Mouse (Mus musculus) spleen, adult 2 months (tissue): ENCODE measurements around the gene Olfr317. TPM values are rescaled to one million over a fixed set of nuclear protein-coding genes. Genes with fewer than 3 reads are reported as not detected.
"Not testable (repeated sequence)": the region's sequence is repeated elsewhere in the genome, so short reads cannot be mapped to it uniquely, and the experiment has no call there.

Experiments
- DNase-seq, 2 experiments: peaks; one replicate each; pipeline versions ENCODE4 v3.0.0 to v3.0.0-alpha.2; 2012 to 2021; ENCODE audit warnings: low spot score in 2 of 2, low read depth in 1 of 2
- H3K27ac ChIP-seq: fragments of 200-500 bp; 2 replicates; pipeline ENCODE4 v1.5.1; 2012; ENCODE audit warnings: low read length, inconsistent platforms; ENCODE audit not compliant: insufficient read depth
- H3K27me3 ChIP-seq: fragments of 200-500 bp; 2 replicates; pipeline ENCODE4 v1.6.1; 2012; ENCODE audit warnings: mild to moderate bottlenecking, moderate library complexity, low read length, inconsistent platforms; ENCODE audit not compliant: control insufficient read depth, insufficient read depth
- H3K36me3 ChIP-seq: fragments of 200-500 bp; 2 replicates; pipeline ENCODE4 v1.6.1; 2012; ENCODE audit warnings: mild to moderate bottlenecking, low read length, inconsistent platforms; ENCODE audit not compliant: control insufficient read depth, insufficient read depth
- H3K4me1 ChIP-seq: fragments of 200-500 bp; 2 replicates; pipeline ENCODE4 v1.6.1; 2011; ENCODE audit warnings: inconsistent platforms; ENCODE audit not compliant: control insufficient read depth, insufficient read depth, insufficient read length
- H3K4me3 ChIP-seq: fragments of 200-500 bp; 2 replicates; pipeline ENCODE4 v1.5.1; 2011; ENCODE audit warnings: mild to moderate bottlenecking, inconsistent platforms; ENCODE audit not compliant: insufficient read depth, insufficient read length; ENCODE audit errors: extremely low read depth
- CTCF ChIP-seq: fragments of 200-500 bp; IDR thresholded peaks from 2 replicates; pipeline ENCODE4 v1.5.1; 2011; ENCODE audit warnings: mild to moderate bottlenecking, inconsistent platforms; ENCODE audit not compliant: insufficient read depth, insufficient read length, insufficient replicate concordance; ENCODE audit errors: extremely low read depth
- POLR2A ChIP-seq: fragments of 200-500 bp; IDR thresholded peaks from 2 replicates; pipeline ENCODE4 v1.6.1; 2011; ENCODE audit warnings: low read depth, low read length, inconsistent platforms
- WGBS: fragments of 180-500 bp; shearing (Covaris S2); methylation state at CpG from one replicate; pipeline ENCODE4 v1.1.7; 2018; 5-methylcytosine and 5-hydroxymethylcytosine counted together
- polyA plus RNA-seq: library from polyadenylated mRNA; depleted of rRNA; stranded (reverse); fragments of >200 nt; gene quantifications from 2 replicates; pipeline ENCODE4 v1.2.3, GENCODE M21; 2012; rRNA removed

The Olfr317 gene
- polyA plus RNA-seq, result not detected in 2 replicates

GRCm38 (mm10) chr11:58738792-58739262, at the start of gene Olfr317:
Gene Olfr317 (minus strand): TSS chr11:58739212.
- no peak within 1 kb of the TSS for H3K27ac ChIP-seq
- no peaks in the 10 kb centered on the region for H3K27me3 ChIP-seq
- H3K4me3 ChIP-seq, result no peak within 1 kb of the TSS
- no peaks in the 10 kb centered on the region for H3K4me1 ChIP-seq
- no peak for TF ChIP-seq CTCF
- TF ChIP-seq POLR2A, result no peak
- 73% methylated on average over 4 of the region's 4 CpGs for WGBS
- no peaks in the 10 kb centered on the region for H3K36me3 ChIP-seq
- no peak for DNase-seq

DNA sequence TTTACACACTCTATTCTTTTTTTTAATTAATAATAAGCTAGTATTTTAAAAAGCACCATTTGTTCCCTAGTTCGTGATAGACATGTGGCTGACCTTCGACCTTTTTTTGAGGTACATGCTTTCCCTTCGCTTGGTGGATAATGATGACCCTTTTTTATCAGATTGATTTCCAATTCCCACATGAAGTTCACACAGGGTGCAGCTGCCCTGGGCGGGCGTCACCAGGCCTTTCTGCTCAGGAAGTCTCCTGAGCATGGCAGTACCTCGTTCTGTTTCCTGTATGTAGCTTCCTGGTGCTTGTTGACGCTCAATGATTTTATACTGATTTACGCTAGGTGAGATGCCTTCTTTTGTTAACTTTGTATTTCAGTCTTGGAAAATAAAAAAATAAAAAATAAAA, 49.3 kb upstream of the Olfr317 start:
- Histone ChIP-seq H3K4me3 (no peak overlapping the region), H3K27ac (no peak overlapping the region), H3K4me1 (no peaks in the 10 kb centered on the region; the same call in 1 of the 2 replicates), H3K27me3 (no peaks in the 10 kb centered on the region), H3K36me3 (no peaks in the 10 kb centered on the region)
- no peak for TF ChIP-seq POLR2A
- no peak for TF ChIP-seq CTCF
- 38% methylated on average over 8 of the region's 8 CpGs for WGBS
- DNase-seq, result peak in 1 of 2 experiments; percentile 31

GRCm38 (mm10) chr11:58787651-58788050, 48.6 kb upstream of the Olfr317 start:
- 60% methylated on average over 10 of the region's 10 CpGs for WGBS
- no peaks in the 10 kb centered on the region for H3K36me3 ChIP-seq
- H3K27ac ChIP-seq, result no peak overlapping the region
- H3K27me3 ChIP-seq, result no peaks in the 10 kb centered on the region
- no peaks in the 10 kb centered on the region; the same call in 1 of the 2 replicates for H3K4me1 ChIP-seq
- H3K4me3 ChIP-seq, result no peak overlapping the region
- TF ChIP-seq POLR2A (no peak), CTCF (no peak)
- no peak for DNase-seq

- H3K27ac ChIP-seq, result no peak overlapping the region
- H3K4me1 ChIP-seq, result no peaks in the 10 kb centered on the region; the same call in 1 of the 2 replicates
- no peak for DNase-seq
- TF ChIP-seq POLR2A, result no peak
- no peak for TF ChIP-seq CTCF
- no peak overlapping the region for H3K4me3 ChIP-seq
- H3K27me3 ChIP-seq, result no peaks in the 10 kb centered on the region
- H3K36me3 ChIP-seq, result no peaks in the 10 kb centered on the region
- WGBS, result 86% methylated on average over 2 of the region's 2 CpGs
These were observed 45.2 kb upstream of the Olfr317 start for GRCm38 (mm10) chr11:58784182-58784581.

GRCm38 (mm10) chr11:58782480-58783089, 43.6 kb upstream of the Olfr317 start, which contains the start of gene Olfr314:
Gene Olfr314 (plus strand): TSS chr11:58782952.
- H3K27me3 ChIP-seq, result no peaks in the 10 kb centered on the region
- no peak within 1 kb of the TSS for H3K4me3 ChIP-seq
- no peak for TF ChIP-seq POLR2A
- no peak for TF ChIP-seq CTCF
- no peak within 1 kb of the TSS for H3K27ac ChIP-seq
- 59% methylated on average over 6 of the region's 6 CpGs for WGBS
- DNase-seq, result no peak
- no peaks in the 10 kb centered on the region; the same call in 1 of the 2 replicates for H3K4me1 ChIP-seq
- H3K36me3 ChIP-seq, result no peaks in the 10 kb centered on the region

GRCm38 (mm10) chr11:58772888-58773287, 33.9 kb upstream of the Olfr317 start, which contains the start of gene Olfr315:
Gene Olfr315 (plus strand): TSS chr11:58773188.
- no peaks in the 10 kb centered on the region for H3K27me3 ChIP-seq
- H3K27ac ChIP-seq, result no peak within 1 kb of the TSS
- no peaks in the 10 kb centered on the region for H3K4me1 ChIP-seq
- DNase-seq, result no peak
- no peak within 1 kb of the TSS for H3K4me3 ChIP-seq
- TF ChIP-seq CTCF (no peak), POLR2A (no peak)
- no peaks in the 10 kb centered on the region for H3K36me3 ChIP-seq

DNA sequence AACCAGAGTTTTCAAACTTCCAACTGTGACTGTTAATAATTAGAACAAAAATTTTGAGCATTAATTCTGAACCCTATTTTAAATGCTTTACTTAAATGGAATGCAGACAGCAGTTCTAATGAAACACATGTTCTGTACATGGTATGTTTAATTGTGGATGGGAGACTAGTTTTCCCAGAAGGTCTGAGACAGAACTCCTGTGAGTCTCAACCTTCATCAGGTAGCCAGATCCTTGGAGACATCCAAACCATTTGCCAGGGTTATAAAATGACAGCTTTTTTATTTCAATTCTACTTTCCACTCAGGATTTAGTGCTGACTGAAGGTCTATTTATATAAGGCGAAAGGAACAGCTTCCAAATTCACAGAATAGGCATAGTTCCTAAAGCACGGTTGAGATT, 13.4 kb upstream of the Olfr317 start, which contains the start of gene Olfr316:
Gene Olfr316, plus strand, starts transcription at position 301 of the 400 bp plus-strand sequence.
- no peak for TF ChIP-seq CTCF
- TF ChIP-seq POLR2A, result no peak
- no peaks in the 10 kb centered on the region for H3K36me3 ChIP-seq
- H3K27me3 ChIP-seq, result no peaks in the 10 kb centered on the region
- DNase-seq, result no peak
- no peak within 1 kb of the TSS for H3K4me3 ChIP-seq
- no peaks in the 10 kb centered on the region for H3K4me1 ChIP-seq
- WGBS, result 87% methylated on average over 2 of the region's 2 CpGs
- no peak within 1 kb of the TSS for H3K27ac ChIP-seq

DNA sequence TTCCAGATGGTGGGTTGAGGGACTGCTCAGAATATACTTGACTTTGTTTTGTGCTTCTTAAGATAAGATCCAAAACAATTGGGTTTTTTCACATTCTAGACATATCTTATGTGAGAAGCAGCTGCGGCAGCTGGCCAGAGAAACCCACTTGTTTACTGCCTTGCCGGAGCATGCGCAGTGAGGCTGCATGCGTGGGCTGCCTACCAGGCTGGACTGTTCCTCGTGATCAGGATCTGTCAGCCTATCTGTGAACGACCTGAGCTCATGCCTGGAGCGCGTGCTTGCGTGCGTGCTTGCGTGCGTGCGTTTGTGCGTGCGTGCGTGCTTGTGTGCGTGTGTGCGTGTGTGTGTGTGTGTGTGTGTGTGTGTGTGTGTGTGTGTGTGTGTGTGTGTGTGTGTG, 12.1 kb upstream of the Olfr317 start:
- 74% methylated on average over 18 of the region's 18 CpGs for WGBS
- H3K27me3 ChIP-seq, H3K27ac ChIP-seq, DNase-seq, H3K36me3 ChIP-seq, H3K4me3 ChIP-seq, H3K4me1 ChIP-seq: not testable (repeated sequence)
